Mouse (Mus musculus) adrenal gland, adult 10 weeks (tissue): ENCODE data around the gene Lin54. TPM values are rescaled to one million over a fixed set of nuclear protein-coding genes. Genes with fewer than 3 reads are reported as not detected.

Experiments
- polyA plus RNA-seq: library from polyadenylated mRNA; stranded (reverse); fragments of 350-450 nt; fragmentation: Illumina TruSeq; extraction: RNeasy Lipid Tissue Mini Kit (QIAGEN cat#74804); gene quantifications from one replicate; pipeline ENCODE4 v1.2.3, GENCODE M21; 2014; ENCODE audit warnings: low read depth, low replicate concordance

Gene Lin54
- polyA plus RNA-seq = 27.3 TPM

DNA sequence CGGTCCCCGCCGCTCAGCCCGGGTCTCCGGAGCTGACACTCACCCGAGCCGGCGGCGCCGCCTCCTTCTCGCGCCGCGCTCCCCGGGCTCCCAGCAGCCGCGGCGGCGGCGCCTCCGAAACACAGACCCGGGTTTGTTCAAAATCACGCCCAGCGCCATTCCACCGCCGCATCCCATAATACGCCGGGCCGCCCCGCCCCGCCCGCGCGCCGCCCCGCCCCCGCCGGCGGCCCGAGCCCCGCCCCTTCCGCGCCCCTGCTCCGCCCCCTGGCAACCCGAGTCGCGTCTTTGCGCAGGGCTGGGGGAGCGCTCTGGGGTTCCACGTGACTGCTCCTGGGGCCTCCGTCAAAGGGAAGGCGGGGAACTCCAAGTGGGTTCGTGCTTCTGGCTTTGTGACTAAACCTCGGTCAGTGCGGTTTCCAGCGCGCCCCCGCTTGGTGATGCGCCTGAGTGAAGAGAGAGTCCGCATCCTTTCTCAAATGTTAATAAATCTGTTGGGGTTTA, at the start of gene Lin54:
Gene Lin54 (minus strand): TSS at position 182 of the 504 bp plus-strand sequence.

DNA sequence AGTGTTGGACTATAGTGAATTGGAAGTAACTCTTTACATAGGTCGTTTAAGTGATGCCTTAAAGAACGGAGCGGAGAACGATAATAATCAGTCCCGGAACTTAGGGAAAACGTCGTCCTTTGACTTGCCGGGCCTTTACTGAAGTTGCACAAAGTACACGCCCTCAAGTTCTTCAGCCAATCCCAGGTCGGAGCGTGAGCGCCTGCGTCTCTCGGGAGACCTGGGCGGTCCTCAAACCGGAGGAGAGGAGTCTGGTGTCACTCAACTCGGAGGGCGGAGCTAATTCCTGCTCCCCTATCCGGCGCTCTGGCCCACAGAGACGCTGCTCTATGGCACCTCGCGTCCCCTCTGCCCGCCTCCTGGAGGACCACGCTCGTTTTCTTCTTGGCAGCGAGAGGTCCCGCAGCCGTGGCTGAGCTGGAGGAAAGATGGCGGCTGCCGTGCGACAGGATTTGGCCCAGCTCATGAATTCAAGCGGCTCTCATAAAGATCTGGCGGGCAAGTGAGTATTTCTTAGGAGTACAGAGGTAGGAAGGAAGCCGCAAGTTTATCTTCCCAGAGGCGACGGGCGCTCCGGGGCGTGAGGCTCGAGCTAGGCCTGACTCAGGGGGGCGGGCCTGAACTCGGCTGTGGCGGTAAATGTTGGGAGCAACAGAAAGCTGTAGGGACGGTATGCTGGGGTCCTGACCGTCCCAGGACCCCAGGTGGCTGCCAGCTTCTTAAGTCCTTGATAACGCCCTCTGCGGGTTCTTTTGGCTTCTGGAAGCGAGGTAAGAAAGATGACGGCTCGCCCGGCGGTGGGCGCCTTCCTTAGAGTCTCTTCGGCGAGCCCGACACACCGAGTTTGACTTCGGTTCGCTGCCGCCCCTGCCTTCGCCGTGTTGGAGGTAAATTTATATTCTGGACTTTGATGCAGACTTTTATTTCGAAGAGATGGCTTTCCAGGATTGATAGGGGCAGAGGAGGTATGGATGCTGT, 17.9 kb upstream of the Lin54 start, which contains the start of gene Cops4:
Gene Cops4 (plus strand): TSS at position 261 of the 978 bp plus-strand sequence.

DNA sequence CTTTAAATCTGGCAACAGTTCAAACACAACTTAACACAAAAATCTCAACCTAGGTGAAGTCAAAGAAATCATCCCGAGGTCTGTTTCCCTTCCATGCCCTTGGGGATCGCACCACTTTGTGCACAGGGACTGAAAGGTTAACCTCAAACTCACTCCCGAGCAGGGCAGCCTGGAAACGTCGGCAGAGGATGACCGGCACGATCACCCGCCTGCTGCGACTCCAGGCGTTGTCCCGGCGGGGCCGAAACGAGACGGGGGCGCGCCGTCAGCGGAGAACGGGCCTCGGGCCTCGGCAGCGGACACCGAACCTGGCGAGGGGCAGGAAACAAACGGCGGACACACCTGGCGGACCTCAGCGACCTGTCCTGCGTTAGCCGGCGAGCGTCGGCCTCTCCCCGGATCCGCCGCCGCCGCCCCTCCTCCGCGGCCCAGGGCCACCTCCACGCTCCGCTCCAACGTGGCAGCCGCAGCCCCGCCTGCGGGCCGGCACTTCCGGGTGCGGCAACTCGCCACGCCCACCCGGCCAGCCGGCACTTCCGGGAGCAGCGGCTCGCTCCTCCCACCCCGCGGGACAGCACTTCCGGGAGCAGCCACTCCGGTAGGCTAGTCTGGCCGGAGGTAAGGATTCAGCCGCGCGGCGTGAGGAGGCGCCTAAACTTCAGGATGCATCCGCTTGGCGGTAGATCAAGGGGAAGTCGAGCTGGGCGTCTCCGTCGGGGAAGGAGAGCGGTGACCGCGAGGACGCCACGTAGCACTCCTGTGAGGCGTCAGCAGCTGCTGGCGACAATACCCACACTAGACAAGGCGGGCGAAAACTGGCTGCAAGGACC, 84.5 kb downstream of the Lin54 start, which contains the start of gene Sec31a:
Gene Sec31a (minus strand): TSS at position 474 of the 830 bp plus-strand sequence.

Other genes with a start within 250 kb of the Lin54 start
- gene Sec31a, start 84.4 kb downstream of the Lin54 start, polyA plus RNA-seq = 187 TPM
- gene Cops4, start 17.7 kb upstream of the Lin54 start, polyA plus RNA-seq = 104 TPM
- gene Plac8, start 71.6 kb upstream of the Lin54 start, polyA plus RNA-seq = 5.7 TPM
- 20.6 TPM for gene Coq2, start 174.5 kb upstream of the Lin54 start, polyA plus RNA-seq
- 0.87 TPM for gene Hpse, start 219.1 kb upstream of the Lin54 start, polyA plus RNA-seq